Comparison of ENCODE assay signal across 8 mouse cellular contexts in the genomic region with DNA sequence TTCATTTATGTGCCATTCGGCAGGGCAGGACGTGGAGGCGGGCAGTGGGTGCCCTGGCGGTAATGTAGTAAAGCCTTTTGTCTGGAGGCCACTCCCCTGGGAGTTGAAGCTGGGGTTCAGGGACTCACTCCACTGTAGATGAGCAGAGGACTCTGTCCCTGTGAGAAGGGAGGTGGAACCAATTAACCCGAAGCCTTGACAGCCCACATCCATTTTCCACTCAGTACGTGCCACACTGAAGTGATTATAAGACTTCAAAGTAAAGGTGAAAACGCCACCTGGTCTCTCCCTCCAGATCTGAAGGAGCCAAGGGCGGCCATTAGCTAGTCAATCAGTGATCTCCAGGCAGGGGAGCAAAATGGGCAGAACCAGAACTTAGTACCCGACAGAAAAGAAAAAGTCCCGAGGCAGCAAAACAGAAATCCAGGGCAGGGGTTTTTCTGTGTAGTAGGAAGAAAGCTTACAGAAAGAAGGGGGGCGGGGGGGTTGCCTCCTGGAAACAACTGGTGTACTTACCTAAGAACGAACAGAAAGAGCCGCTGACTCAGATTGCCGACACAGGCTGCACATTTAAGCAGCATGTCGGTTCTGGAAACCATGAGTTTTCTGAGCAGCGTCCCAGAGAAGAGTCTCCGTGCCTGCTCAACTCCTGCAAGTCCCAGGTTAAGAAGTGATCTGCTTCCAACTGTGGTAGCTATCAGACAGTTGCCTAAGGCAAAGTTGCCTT. TPM values are rescaled to one million over a fixed set of nuclear protein-coding genes. Genes with fewer than 3 reads are reported as not detected.
A peak's percentile ranks its signal among the peaks of the same experiment; 100 is the strongest.
DNase-seq lines count a peak whose midpoint lies in the region; ATAC-seq and TF ChIP-seq lines count a peak whose summit lies in the region.

A gene (minus strand): TSS at position 677 of the 727 bp plus-strand sequence.

- peaks cover 27% of the 10 kb centered on the region for H3K27me3 ChIP-seq in forebrain, embryonic 16.5 days (replicated peaks; ENCODE audit: control insufficient read depth, insufficient read depth, low read length)
- peaks cover 15% of the 10 kb centered on the region for H3K27me3 ChIP-seq in hindbrain, embryonic 15.5 days
- peaks cover 15% of the 10 kb centered on the region for H3K27me3 ChIP-seq in midbrain, postnatal 0 days (ENCODE audit: insufficient read depth, low read length)

- TF ChIP-seq CTCF in midbrain, postnatal 0 days (IDR thresholded peaks at IDR 0.05) = no peak

- ATAC-seq in forebrain, embryonic 16.5 days = no peak
- no peak for ATAC-seq in hindbrain, embryonic 15.5 days (ENCODE audit: low FRiP score, low read depth)
- no peak for ATAC-seq in midbrain, postnatal 0 days (ENCODE audit: low FRiP score)

- H3K4me2 ChIP-seq in forebrain, embryonic 16.5 days (ENCODE audit: low read length) = peak within 1 kb of the TSS; percentile 74
- peak within 1 kb of the TSS; percentile 95 for H3K4me2 ChIP-seq in hindbrain, embryonic 15.5 days
- peak within 1 kb of the TSS; percentile 91 for H3K4me2 ChIP-seq in midbrain, postnatal 0 days (ENCODE audit: low read depth, low read length, poor library complexity, severe bottlenecking)

- no peaks in the 10 kb centered on the region for H3K9me3 ChIP-seq in forebrain, embryonic 16.5 days (ENCODE audit: control insufficient read depth, low read length)
- H3K9me3 ChIP-seq in hindbrain, embryonic 15.5 days = no peaks in the 10 kb centered on the region
- H3K9me3 ChIP-seq in midbrain, postnatal 0 days (ENCODE audit: low read length) = no peaks in the 10 kb centered on the region

- no peaks in the 10 kb centered on the region for H3K36me3 ChIP-seq in forebrain, embryonic 16.5 days (ENCODE audit: control insufficient read depth, insufficient read depth)
- no peaks in the 10 kb centered on the region for H3K36me3 ChIP-seq in hindbrain, embryonic 15.5 days
- no peaks in the 10 kb centered on the region for H3K36me3 ChIP-seq in midbrain, postnatal 0 days (ENCODE audit: insufficient read depth, low read length)

- WGBS in forebrain, embryonic 16.5 days = 22% methylated on average over 17 of the region's 17 CpGs
- 27% methylated on average over 17 of the region's 17 CpGs for WGBS in hindbrain, embryonic 15.5 days
- WGBS in midbrain, postnatal 0 days = 29% methylated on average over 17 of the region's 17 CpGs

- no peak within 1 kb of the TSS for H3K27ac ChIP-seq in forebrain, embryonic 16.5 days (ENCODE audit: low read length)
- no peak within 1 kb of the TSS for H3K27ac ChIP-seq in hindbrain, embryonic 15.5 days (replicated peaks)
- no peak within 1 kb of the TSS for H3K27ac ChIP-seq in midbrain, postnatal 0 days (ENCODE audit: low read depth, low read length)

- intact Hi-C loops in left cerebral cortex, postnatal 25 days (cut with DNase I) = no loop called here

- no peak within 1 kb of the TSS for H3K9ac ChIP-seq in forebrain, embryonic 16.5 days (replicated peaks; ENCODE audit: low read depth, low read length)
- H3K9ac ChIP-seq in hindbrain, embryonic 15.5 days = peak within 1 kb of the TSS; percentile 33; the same call in 1 of the 2 replicates
- peak within 1 kb of the TSS; percentile 48; the same call in 1 of the 2 replicates for H3K9ac ChIP-seq in midbrain, postnatal 0 days (replicated peaks; ENCODE audit: low read length, poor library complexity, severe bottlenecking)

- DNase-seq in CD4-positive, CD25-positive, alpha-beta regulatory T cell, adult 2 months (ENCODE audit: low read depth, low spot score) = peak; percentile 54
- DNase-seq in adrenal gland, adult 8-10 months = no peak
- no peak for DNase-seq in left cerebral cortex, postnatal 25 days (ENCODE audit: low spot score in 2 of 2)
- DNase-seq in midbrain, postnatal 0 days (ENCODE audit: low spot score) = no peak
- DNase-seq in spleen, postnatal 14 days (ENCODE audit: low spot score in 2 of 2) = no peak
- DNase-seq in urinary bladder, postnatal 36 days (ENCODE audit: low spot score in 2 of 2) = no peak

- peaks cover 27% of the 10 kb centered on the region for H3K4me1 ChIP-seq in forebrain, embryonic 16.5 days (replicated peaks; ENCODE audit: control insufficient read depth, insufficient read depth, low read length)
- H3K4me1 ChIP-seq in hindbrain, embryonic 15.5 days (replicated peaks) = peaks cover 41% of the 10 kb centered on the region
- H3K4me1 ChIP-seq in midbrain, postnatal 0 days (ENCODE audit: insufficient read depth, low read length) = peaks cover 13% of the 10 kb centered on the region; the same call in 1 of the 2 replicates

- peak within 1 kb of the TSS; percentile 88 for H3K4me3 ChIP-seq in forebrain, embryonic 16.5 days (replicated peaks; ENCODE audit: low read length)
- H3K4me3 ChIP-seq in hindbrain, embryonic 15.5 days = peak within 1 kb of the TSS; percentile 93
- peak within 1 kb of the TSS; percentile 85 for H3K4me3 ChIP-seq in midbrain, postnatal 0 days (ENCODE audit: low read depth, low read length)

RNA-seq across cellular contexts. Expression of the gene that starts here (rescaled TPM):
- 100 to 1,000 TPM; 110 to 151 (median 127) TPM for total RNA-seq in adrenal gland, adult 8-10 months (2022)
- 20.3 and 28.2 TPM in 2 replicates for polyA plus RNA-seq in forebrain, embryonic 16.5 days (2015; fragmentation: Nextera tagmentation; extraction: Ambion mirVana)
- polyA plus RNA-seq in hindbrain, embryonic 15.5 days (2015; fragmentation: Nextera tagmentation; extraction: Ambion mirVana) = 19.9 and 27.6 TPM in 2 replicates
- total RNA-seq in left cerebral cortex, postnatal 25 days (2021) = 10 to 100 TPM; 54.1 to 63.5 TPM
- 29.5 and 34.4 TPM in 2 replicates for total RNA-seq in midbrain, postnatal 0 days (2014; rRNA removed)
- polyA plus RNA-seq in midbrain, postnatal 0 days (2015; fragmentation: Nextera tagmentation; extraction: Ambion mirVana) = 17.0 and 23.6 TPM in 2 replicates
